Mouse (Mus musculus) lung, embryonic 16.5 days (tissue): ENCODE measurements around the gene Stam2. TPM values are rescaled to one million over a fixed set of nuclear protein-coding genes. Genes with fewer than 3 reads are reported as not detected.

Experiments used
- ATAC-seq: fragments of 200-750 bp; cut with Nextera tagmentation; 2 replicates; pipeline ENCODE4 v1.8.0; 2017; ENCODE audit warnings: low read depth, mild to moderate bottlenecking, moderate library complexity
- H3K27ac ChIP-seq: fragments of 300-500 bp; sonication (generic); 2 replicates; pipeline ENCODE4 v1.5.1; 2014; ENCODE audit warnings: mild to moderate bottlenecking, control low read depth, low read length
- H3K27me3 ChIP-seq: fragments of 300-500 bp; sonication (generic); 2 replicates; pipeline ENCODE4 v1.6.1; 2014; ENCODE audit warnings: low read depth, low read length, mixed read lengths; ENCODE audit not compliant: control insufficient read depth, insufficient read depth
- H3K36me3 ChIP-seq: fragments of 300-500 bp; sonication (generic); 2 replicates; pipeline ENCODE4 v1.6.1; 2014; ENCODE audit warnings: low read length; ENCODE audit not compliant: control insufficient read depth, insufficient read depth
- H3K4me1 ChIP-seq: fragments of 300-500 bp; sonication (generic); replicated peaks from 2 replicates; pipeline ENCODE4 v1.6.1; 2014; ENCODE audit warnings: low read length, mixed read lengths; ENCODE audit not compliant: control insufficient read depth, insufficient read depth
- H3K4me2 ChIP-seq: fragments of 300-500 bp; sonication (generic); 2 replicates; pipeline ENCODE4 v1.6.1; 2014; ENCODE audit warnings: low read depth, low read length, control low read depth
- H3K4me3 ChIP-seq: fragments of 300-500 bp; sonication (generic); 2 replicates; pipeline ENCODE4 v1.5.1; 2014; ENCODE audit warnings: mild to moderate bottlenecking, low read length, control low read depth
- H3K9ac ChIP-seq: fragments of 300-500 bp; sonication (generic); 2 replicates; pipeline ENCODE4 v1.6.1; 2014; ENCODE audit warnings: low read length, control low read depth
- H3K9me3 ChIP-seq: fragments of 300-500 bp; sonication (generic); 2 replicates; pipeline ENCODE4 v1.6.1; 2016; ENCODE audit warnings: low read length; ENCODE audit not compliant: control insufficient read depth
- WGBS: fragments of 180-500 bp; shearing (Covaris S2); extraction: QIAGEN DNeasy Blood & Tissue Kit; methylation state at CpG from one replicate; pipeline ENCODE4 v1.1.7; 2014; 5-methylcytosine and 5-hydroxymethylcytosine counted together
- polyA plus RNA-seq: library from polyadenylated mRNA; unstranded; fragments of >200 nt; fragmentation: Nextera tagmentation; extraction: Ambion mirVana; gene quantifications from 2 replicates; pipeline ENCODE4 v1.2.1, GENCODE M21; 2015

Stam2 gene
- polyA plus RNA-seq, 1 experiment from 2014 or later, result 40.3 TPM

DNA sequence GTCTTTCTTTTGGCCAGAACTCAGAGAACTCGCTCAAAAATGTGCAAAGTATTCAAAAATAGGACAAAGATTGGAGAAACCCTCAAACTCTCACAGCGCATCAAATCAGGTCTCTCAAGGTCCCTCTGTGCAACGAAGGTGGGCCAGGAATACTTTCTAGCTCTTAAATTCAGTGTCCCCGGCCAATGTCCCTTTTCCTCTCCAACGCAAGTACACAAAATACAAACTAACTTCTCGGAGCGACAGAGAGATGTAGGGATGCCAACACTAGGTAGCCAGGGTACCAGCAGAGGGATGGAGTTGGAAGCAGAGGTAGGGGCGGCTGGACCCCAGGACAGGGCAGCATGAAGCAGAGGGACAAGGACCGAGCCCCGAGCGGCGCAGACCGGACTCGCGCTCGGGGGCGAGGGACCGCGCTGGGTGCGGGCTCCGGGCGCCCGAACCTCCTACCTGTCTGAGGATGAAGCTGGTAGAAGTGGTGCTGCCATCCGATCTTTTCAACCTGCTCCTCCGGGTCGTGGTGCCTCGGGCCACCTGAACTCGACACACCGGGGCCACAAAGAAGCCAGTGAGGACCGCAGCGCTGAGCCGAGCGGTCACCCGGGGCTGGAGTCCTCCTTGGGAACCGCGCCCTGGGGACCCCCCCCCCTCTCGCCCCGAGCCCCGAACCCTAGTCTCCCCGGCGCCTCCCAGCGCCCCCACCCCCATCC, 66.6 kb downstream of the Stam2 start:
- WGBS, result under 1% methylated on average over 38 of the region's 42 CpGs
- Histone ChIP-seq H3K27ac (no peak overlapping the region), H3K4me2 (peak overlapping the region; percentile 99), H3K27me3 (peaks cover 13% of the 10 kb centered on the region), H3K4me1 (peaks cover 17% of the 10 kb centered on the region), H3K9ac (peak overlapping the region; percentile 68), H3K4me3 (peak overlapping the region; percentile 65), H3K9me3 (no peaks in the 10 kb centered on the region), H3K36me3 (no peaks in the 10 kb centered on the region)
- ATAC-seq, result peak; percentile 39

DNA sequence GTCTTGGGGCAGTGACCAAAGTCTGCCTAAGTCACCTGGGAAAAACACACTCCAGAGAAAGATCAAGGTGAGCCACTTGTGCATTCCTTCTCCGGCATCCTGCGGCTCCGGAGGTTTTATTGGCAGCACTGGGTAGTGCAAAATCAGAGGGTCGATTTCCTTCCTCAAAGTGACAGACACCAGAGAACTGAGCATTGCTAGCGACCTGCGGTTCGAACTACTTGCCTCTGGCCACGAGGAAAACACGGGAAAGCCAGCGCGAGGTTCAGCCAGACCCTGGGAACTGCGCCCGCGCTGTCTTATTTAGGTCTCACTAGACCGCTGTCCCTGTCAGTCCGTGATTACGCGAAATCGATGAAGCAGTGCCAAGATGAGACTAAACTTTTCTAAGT, 67.2 kb downstream of the Stam2 start:
- WGBS, result under 1% methylated on average over 19 of the region's 19 CpGs
- H3K4me1 ChIP-seq, result peaks cover 17% of the 10 kb centered on the region
- H3K4me2 ChIP-seq, result peak overlapping the region; percentile 99
- H3K27me3 ChIP-seq, result peaks cover 13% of the 10 kb centered on the region
- no peak for ATAC-seq
- no peaks in the 10 kb centered on the region for H3K36me3 ChIP-seq
- no peak overlapping the region for H3K9ac ChIP-seq
- H3K27ac ChIP-seq, result no peak overlapping the region
- H3K9me3 ChIP-seq, result no peaks in the 10 kb centered on the region
- H3K4me3 ChIP-seq, result peak overlapping the region; percentile 65

DNA sequence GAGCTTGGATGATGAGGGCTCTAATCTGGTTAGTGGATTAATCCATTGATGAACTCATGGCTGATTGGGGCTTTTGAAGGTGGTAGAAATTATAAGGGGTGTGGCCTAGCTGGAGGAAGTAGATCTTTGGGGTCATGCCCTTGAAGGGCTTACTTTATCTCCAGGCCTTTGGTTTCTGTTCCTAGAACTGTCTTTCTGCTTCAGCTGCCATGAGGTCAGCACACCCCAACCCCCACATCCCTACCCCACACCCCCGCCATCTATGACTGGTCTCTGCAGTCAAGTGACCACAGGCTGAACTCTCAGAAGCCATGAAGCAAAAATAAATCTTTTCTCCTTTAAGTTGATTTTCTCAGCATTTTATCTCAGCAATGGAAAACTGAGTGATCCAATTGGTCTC, 68.9 kb downstream of the Stam2 start:
- H3K4me2 ChIP-seq, result no peak overlapping the region
- H3K9me3 ChIP-seq, result no peaks in the 10 kb centered on the region
- WGBS, result 78% methylated on average over 1 of the region's 1 CpGs
- peaks cover 17% of the 10 kb centered on the region for H3K4me1 ChIP-seq
- no peak overlapping the region for H3K27ac ChIP-seq
- no peak overlapping the region for H3K9ac ChIP-seq
- peaks cover 13% of the 10 kb centered on the region for H3K27me3 ChIP-seq
- H3K36me3 ChIP-seq, result no peaks in the 10 kb centered on the region
- H3K4me3 ChIP-seq, result no peak overlapping the region
- ATAC-seq, result no peak

DNA sequence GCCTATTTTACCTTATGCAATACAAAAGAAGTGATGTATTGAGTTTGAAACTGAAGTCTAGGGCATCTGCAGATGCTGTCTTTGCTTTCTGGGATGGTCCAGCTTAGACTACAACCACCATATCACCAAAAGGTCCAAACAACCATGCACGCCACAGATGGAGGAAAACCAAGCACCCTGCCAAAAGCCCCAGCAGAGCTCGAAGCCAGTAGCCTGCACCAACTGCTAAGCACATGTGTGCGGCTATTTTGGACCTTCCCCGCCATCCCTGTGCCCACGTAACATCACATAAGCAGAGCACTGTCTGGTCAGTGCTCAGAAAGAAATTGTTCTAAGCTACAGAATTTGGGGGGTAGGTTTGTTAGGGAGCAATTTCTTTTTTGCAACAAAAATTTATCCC, 71.3 kb downstream of the Stam2 start:
- H3K36me3 ChIP-seq, result no peaks in the 10 kb centered on the region
- WGBS, result 82% methylated on average over 5 of the region's 5 CpGs

DNA sequence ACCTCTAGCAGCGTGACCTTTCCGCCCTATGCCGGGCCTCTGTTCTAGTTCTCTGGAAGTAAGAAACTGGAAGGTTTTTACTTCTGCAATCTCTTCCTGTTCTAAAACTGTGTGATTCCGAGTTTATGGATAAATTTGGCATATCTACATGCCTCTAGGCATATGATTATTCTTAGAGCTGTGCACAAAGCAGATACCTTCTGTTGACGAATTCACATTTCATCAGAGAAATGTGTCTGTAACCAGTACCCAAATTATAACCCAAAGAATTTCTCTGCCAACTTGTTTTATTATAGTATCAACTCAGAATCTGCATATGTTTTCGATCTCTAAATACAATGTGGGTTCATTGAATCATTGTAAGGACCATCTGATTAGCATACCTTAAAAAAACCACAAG, 73.6 kb downstream of the Stam2 start:
- ATAC-seq, result no peak
- Histone ChIP-seq H3K4me1 (no peaks in the 10 kb centered on the region), H3K27ac (no peak overlapping the region), H3K4me3 (no peak overlapping the region), H3K9me3 (no peaks in the 10 kb centered on the region), H3K9ac (no peak overlapping the region), H3K4me2 (no peak overlapping the region), H3K27me3 (no peaks in the 10 kb centered on the region), H3K36me3 (no peaks in the 10 kb centered on the region)
- WGBS, result 85% methylated on average over 6 of the region's 6 CpGs

More for the DNA sequence above, 71.3 kb downstream of the Stam2 start:
- Histone ChIP-seq H3K27ac (no peak overlapping the region), H3K9ac (no peak overlapping the region), H3K9me3 (no peaks in the 10 kb centered on the region), H3K27me3 (peaks cover 11% of the 10 kb centered on the region), H3K4me2 (no peak overlapping the region), H3K4me3 (no peak overlapping the region), H3K4me1 (peaks cover 9% of the 10 kb centered on the region)
- ATAC-seq, result no peak

DNA sequence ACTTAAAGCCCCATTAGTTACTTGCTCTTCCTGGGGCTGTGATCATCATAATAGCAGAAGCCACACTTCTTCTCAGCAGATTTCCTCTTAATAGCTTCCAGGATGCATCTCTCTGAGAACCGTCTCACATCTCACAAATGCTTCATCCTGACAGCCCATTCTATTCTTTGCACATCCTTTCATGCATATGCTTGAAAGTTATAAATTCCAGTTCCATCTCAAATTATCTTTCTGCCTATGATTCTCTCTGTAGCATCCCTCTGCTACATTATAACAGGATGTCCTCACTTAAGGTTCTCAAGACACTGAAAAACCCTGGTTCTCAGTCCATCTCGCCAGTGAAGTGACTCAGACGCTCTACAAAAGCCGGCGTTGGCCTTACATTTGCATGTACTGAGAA, 85.4 kb downstream of the Stam2 start:
- Histone ChIP-seq H3K27me3 (no peaks in the 10 kb centered on the region), H3K4me2 (no peak overlapping the region), H3K27ac (no peak overlapping the region), H3K4me1 (no peaks in the 10 kb centered on the region), H3K9ac (no peak overlapping the region), H3K4me3 (no peak overlapping the region), H3K9me3 (no peaks in the 10 kb centered on the region), H3K36me3 (no peaks in the 10 kb centered on the region)
- 89% methylated on average over 5 of the region's 5 CpGs for WGBS
- ATAC-seq, result no peak

DNA sequence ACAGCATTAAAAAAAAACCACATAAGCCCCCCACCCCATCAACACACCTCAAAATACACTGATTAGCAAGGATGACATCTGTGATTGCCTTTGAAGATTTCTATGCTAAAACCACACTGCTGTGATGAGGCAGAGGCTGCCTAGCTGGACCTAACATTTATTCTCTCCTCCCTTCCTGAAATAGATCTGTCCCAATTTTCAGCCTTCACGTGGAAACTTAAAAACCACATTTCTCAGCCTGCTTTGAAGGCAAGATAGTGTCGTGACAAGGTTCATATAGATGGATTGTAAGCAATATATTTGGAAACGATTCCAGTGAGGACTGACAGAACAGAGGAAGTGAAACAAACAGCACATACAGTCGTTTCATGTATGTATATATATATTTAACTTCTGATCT, 87.5 kb downstream of the Stam2 start:
- Histone ChIP-seq H3K27me3 (no peaks in the 10 kb centered on the region), H3K4me1 (no peaks in the 10 kb centered on the region), H3K27ac (no peak overlapping the region), H3K4me2 (no peak overlapping the region), H3K9ac (no peak overlapping the region), H3K36me3 (no peaks in the 10 kb centered on the region), H3K9me3 (no peaks in the 10 kb centered on the region), H3K4me3 (no peak overlapping the region)
- ATAC-seq, result no peak
- WGBS, result 52% methylated on average over 4 of the region's 4 CpGs

DNA sequence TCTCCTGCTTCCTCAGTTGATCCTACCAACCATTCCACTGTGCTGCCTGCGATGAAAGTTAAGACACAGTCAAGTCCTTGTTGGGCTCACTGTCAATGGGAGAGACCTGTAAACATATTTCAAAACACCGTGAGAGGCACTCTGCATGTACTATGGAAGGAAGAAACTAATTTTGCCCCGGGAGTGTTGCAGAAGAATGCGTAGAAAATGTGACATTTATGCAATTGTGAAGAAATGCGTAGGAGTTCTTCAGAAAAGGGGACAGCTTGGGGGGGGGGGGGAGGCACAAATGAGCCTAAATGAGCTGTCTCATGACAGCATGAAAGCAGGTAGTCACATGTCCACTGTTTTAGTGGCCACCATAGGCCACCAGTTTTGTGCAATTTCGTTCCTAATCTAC, 90.5 kb downstream of the Stam2 start:
- H3K4me3 ChIP-seq, result no peak overlapping the region
- no peak overlapping the region for H3K27ac ChIP-seq
- no peaks in the 10 kb centered on the region for H3K9me3 ChIP-seq
- 86% methylated on average over 6 of the region's 6 CpGs for WGBS
- H3K4me2 ChIP-seq, result no peak overlapping the region
- ATAC-seq, result no peak
- H3K36me3 ChIP-seq, result no peaks in the 10 kb centered on the region
- H3K9ac ChIP-seq, result no peak overlapping the region
- H3K27me3 ChIP-seq, result no peaks in the 10 kb centered on the region
- H3K4me1 ChIP-seq, result no peaks in the 10 kb centered on the region

DNA sequence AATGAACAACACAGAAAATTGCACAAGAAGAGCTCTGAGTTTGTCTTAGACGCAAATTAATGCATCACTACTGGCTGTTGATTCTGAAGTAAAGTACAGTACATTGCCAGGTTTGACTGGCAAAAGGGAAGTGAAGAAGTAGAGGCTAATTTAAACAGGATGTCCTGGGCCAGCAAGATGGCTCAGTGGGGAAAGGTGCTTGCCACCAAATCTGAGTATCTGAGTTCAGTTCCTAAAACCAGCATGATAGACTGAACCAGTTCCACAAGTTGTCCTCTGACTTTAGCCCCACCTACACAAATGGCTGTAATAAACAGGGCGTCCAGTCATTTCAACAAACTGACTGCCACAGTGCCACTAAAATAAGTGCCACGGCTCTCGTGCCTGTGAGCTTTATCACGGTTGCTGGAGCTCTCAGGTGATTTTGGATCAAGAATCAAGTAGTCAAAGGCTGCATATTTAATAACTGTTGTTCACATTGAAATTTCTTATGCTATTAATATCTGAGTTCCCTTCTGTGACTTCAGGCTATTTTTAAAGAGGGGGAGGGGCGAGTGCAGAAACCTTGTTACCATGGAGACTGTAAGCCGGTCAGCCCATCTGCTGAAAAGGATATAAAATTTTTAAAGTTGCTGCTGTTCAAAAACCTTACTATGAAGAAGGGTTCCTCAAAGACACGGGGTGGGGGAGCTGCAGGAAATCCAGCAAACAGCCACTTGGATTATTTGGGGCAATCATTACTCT, 94.7 kb downstream of the Stam2 start:
- WGBS, result 55% methylated on average over 8 of the region's 8 CpGs
- Histone ChIP-seq H3K27me3 (no peaks in the 10 kb centered on the region), H3K9ac (no peak overlapping the region), H3K4me2 (no peak overlapping the region), H3K27ac (no peak overlapping the region), H3K4me1 (no peaks in the 10 kb centered on the region), H3K9me3 (no peaks in the 10 kb centered on the region), H3K4me3 (no peak overlapping the region), H3K36me3 (no peaks in the 10 kb centered on the region)
- no peak for ATAC-seq
